Mouse (Mus musculus) intestine, embryonic 16.5 days (tissue): ENCODE measurements around the gene Gpatch4. TPM values are rescaled to one million over a fixed set of nuclear protein-coding genes. Genes with fewer than 3 reads are reported as not detected.

ENCODE experiments used
- ATAC-seq: fragments of 200-750 bp; cut with Nextera tagmentation; 2 replicates; pipeline ENCODE4 v1.8.0; 2017; ENCODE audit warnings: moderate TSS enrichment, moderate library complexity
- H3K27ac ChIP-seq: fragments of 300-500 bp; sonication (generic); 2 replicates; pipeline ENCODE4 v1.5.1; 2014; ENCODE audit warnings: mild to moderate bottlenecking, low read length
- H3K27me3 ChIP-seq: fragments of 300-500 bp; sonication (generic); replicated peaks from 2 replicates; pipeline ENCODE4 v1.6.1; 2014; ENCODE audit warnings: low read length, control low read depth, mixed read lengths; ENCODE audit not compliant: control insufficient read depth, insufficient read depth
- H3K36me3 ChIP-seq: fragments of 300-500 bp; sonication (generic); 2 replicates; pipeline ENCODE4 v1.6.1; 2014; ENCODE audit warnings: low read length, control low read depth; ENCODE audit not compliant: control insufficient read depth, insufficient read depth
- H3K4me1 ChIP-seq: fragments of 300-500 bp; sonication (generic); 2 replicates; pipeline ENCODE4 v1.6.1; 2014; ENCODE audit warnings: low read length, control low read depth, mixed read lengths; ENCODE audit not compliant: control insufficient read depth, insufficient read depth
- H3K4me2 ChIP-seq: fragments of 300-500 bp; sonication (generic); 2 replicates; pipeline ENCODE4 v1.6.1; 2014; ENCODE audit warnings: low read depth, low read length, control low read depth
- H3K4me3 ChIP-seq: fragments of 300-500 bp; sonication (generic); 2 replicates; pipeline ENCODE4 v1.5.1; 2014; ENCODE audit warnings: mild to moderate bottlenecking, low read length
- H3K9ac ChIP-seq: fragments of 300-500 bp; sonication (generic); 2 replicates; pipeline ENCODE4 v1.6.1; 2014; ENCODE audit warnings: low read depth, low read length
- H3K9me3 ChIP-seq: fragments of 300-500 bp; sonication (generic); 2 replicates; pipeline ENCODE4 v1.6.1; 2016; ENCODE audit warnings: low read length, control low read depth; ENCODE audit not compliant: control insufficient read depth
- WGBS: fragments of 180-500 bp; shearing (Covaris S2); extraction: QIAGEN DNeasy Blood & Tissue Kit; methylation state at CpG from one replicate; pipeline ENCODE4 v1.1.7; 2014; 5-methylcytosine and 5-hydroxymethylcytosine counted together
- polyA plus RNA-seq: library from polyadenylated mRNA; unstranded; fragments of >200 nt; fragmentation: Nextera tagmentation; extraction: Ambion mirVana; gene quantifications from 2 replicates; pipeline ENCODE4 v1.2.1, GENCODE M21; 2015

Gpatch4 gene
- polyA plus RNA-seq, 1 experiment from 2014 or later, result 38.3 TPM

DNA sequence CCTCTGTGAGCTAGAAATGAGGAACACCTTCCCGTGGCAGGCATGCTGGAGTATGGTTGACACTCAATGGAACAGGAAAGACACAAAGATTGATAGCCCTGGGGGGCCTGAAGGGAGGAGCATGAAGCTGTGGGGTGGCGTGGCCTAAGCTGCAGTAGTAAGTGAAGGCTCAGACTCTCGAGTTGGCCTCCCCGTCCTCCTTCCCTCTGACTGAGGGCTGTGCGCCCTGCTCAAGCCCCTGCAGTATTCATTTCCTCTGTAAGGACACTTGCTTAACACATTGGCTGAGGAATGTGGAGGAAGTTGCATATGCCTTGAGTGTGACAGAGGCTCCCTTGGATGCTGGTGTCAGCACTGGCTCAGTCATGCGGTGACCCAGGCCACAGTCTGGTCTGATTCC is 59.7 kb downstream of the Gpatch4 start:
- Histone ChIP-seq H3K9ac (no peak overlapping the region), H3K4me1 (no peaks in the 10 kb centered on the region), H3K27ac (0 out of 2 replicates have a peak overlapping the region, but pooled peaks have one; percentile 0), H3K9me3 (no peaks in the 10 kb centered on the region), H3K36me3 (peaks cover 3% of the 10 kb centered on the region; the same call in 1 of the 2 replicates), H3K4me3 (no peak overlapping the region), H3K27me3 (no peaks in the 10 kb centered on the region), H3K4me2 (no peak overlapping the region)
- no peak for ATAC-seq
- 81% methylated on average over 6 of the region's 6 CpGs for WGBS

Other genes with a start within 250 kb of the Gpatch4 start
- gene Ntrk1, start 247.9 kb upstream of the Gpatch4 start, polyA plus RNA-seq, result 1.4 and 1.6 TPM in 2 replicates
- gene Insrr, start 246.2 kb upstream of the Gpatch4 start, polyA plus RNA-seq, result 0.27 and 0.39 TPM in 2 replicates
- gene Pear1, start 218.8 kb upstream of the Gpatch4 start, polyA plus RNA-seq, result 22.2 and 22.5 TPM in 2 replicates
- 0.36 and 0.37 TPM in 2 replicates for gene Sh2d2a, start 196.4 kb upstream of the Gpatch4 start, polyA plus RNA-seq
- 9.8 and 10.7 TPM in 2 replicates for gene Prcc, start 157.5 kb upstream of the Gpatch4 start, polyA plus RNA-seq
- gene Hdgf, start 136.8 kb upstream of the Gpatch4 start, polyA plus RNA-seq, result 75.5 and 76.0 TPM in 2 replicates
- 78.7 and 80.6 TPM in 2 replicates for gene Mrpl24, start 123.6 kb upstream of the Gpatch4 start, polyA plus RNA-seq
- gene Isg20l2, start 112.8 kb upstream of the Gpatch4 start, polyA plus RNA-seq, result 37.2 and 39.8 TPM in 2 replicates
- gene Rrnad1, start 112.4 kb upstream of the Gpatch4 start, polyA plus RNA-seq, result 14.2 and 14.3 TPM in 2 replicates
- gene Crabp2, start 94.4 kb upstream of the Gpatch4 start, polyA plus RNA-seq, result 3.8 TPM in 2 replicates
- 9.4 and 10.3 TPM in 2 replicates for gene Nes, start 72.0 kb upstream of the Gpatch4 start, polyA plus RNA-seq
- 0.18 and 0.67 TPM in 2 replicates for gene Bcan, start 42.9 kb upstream of the Gpatch4 start, polyA plus RNA-seq
- gene Hapln2, start 15.5 kb upstream of the Gpatch4 start, polyA plus RNA-seq, result not detected in 2 replicates
- gene Naxe, start 15.4 kb downstream of the Gpatch4 start, polyA plus RNA-seq, result 170 and 178 TPM in 2 replicates
- not detected in 2 replicates for gene Ttc24, start 35.2 kb downstream of the Gpatch4 start, polyA plus RNA-seq
- gene Iqgap3, start 38.9 kb downstream of the Gpatch4 start, polyA plus RNA-seq, result 14.3 and 14.5 TPM in 2 replicates
- 13.7 and 23.2 TPM in 2 replicates for gene Mef2d, start 99.3 kb downstream of the Gpatch4 start, polyA plus RNA-seq
- 0.69 and 1.3 TPM in 2 replicates for gene Rhbg, start 211.6 kb downstream of the Gpatch4 start, polyA plus RNA-seq
- 0.81 TPM in 1 of 2 replicates, not detected in the other for gene Gm38392, start 244.1 kb downstream of the Gpatch4 start, polyA plus RNA-seq